Mouse (Mus musculus): Measurements from ENCODE around the gene Bag6.

GRCm38 (mm10) chr17:35195631-35196320, 60.8 kb downstream of the Bag6 start:
- peak; percentile 56 for TF ChIP-seq CTCF (IDR thresholded peaks at IDR 0.05; ENCODE audit: extremely low read depth, insufficient read depth, low read length)
- no peak for TF ChIP-seq POLR2A (IDR thresholded peaks at IDR 0.05; ENCODE audit: extremely low read depth, insufficient read depth, low read length)

Measured in cortical plate, adult 2 months (tissue).